Mouse (Mus musculus): ENCODE measurements around the gene Pdia4. TPM values are rescaled to one million over a fixed set of nuclear protein-coding genes. Genes with fewer than 3 reads are reported as not detected.
"Not testable (repeated sequence)": the region's sequence is repeated elsewhere in the genome, so short reads cannot be mapped to it uniquely, and the experiment has no call there.

Gene Pdia4
- total RNA-seq (2014; rRNA removed; ENCODE audit: low replicate concordance), result 36.0 and 45.1 TPM in 2 replicates
- 51.4 and 66.0 TPM in 2 replicates for polyA plus RNA-seq (2015; fragmentation: Nextera tagmentation; extraction: Ambion mirVana)

GRCm38 (mm10) chr6:47813257-47813878, at the start of gene Pdia4:
TSS of gene Pdia4 (minus strand) at chr6:47813430.
- H3K4me3 ChIP-seq (ENCODE audit: low read depth, low read length), result peak within 1 kb of the TSS; percentile 57
- ATAC-seq (ENCODE audit: insufficient read depth, low read depth), result peak; percentile 98

GRCm38 (mm10) chr6:47857729-47858128, 44.5 kb upstream of the Pdia4 start:
- not testable (repeated sequence) for DNase-seq (ENCODE audit: low spot score); H3K27ac ChIP-seq (ENCODE audit: low read depth); H3K9ac ChIP-seq (replicated peaks; ENCODE audit: low read depth, low read length); H3K27me3 ChIP-seq (ENCODE audit: control insufficient read depth, insufficient read depth, low read length); H3K4me1 ChIP-seq (ENCODE audit: control insufficient read depth, insufficient read depth); ATAC-seq (ENCODE audit: insufficient read depth, low read depth); H3K4me3 ChIP-seq (ENCODE audit: low read depth, low read length); H3K4me2 ChIP-seq (ENCODE audit: low read depth, low read length); H3K9me3 ChIP-seq (replicated peaks; ENCODE audit: control insufficient read depth, low read length)
- H3K36me3 ChIP-seq (replicated peaks; ENCODE audit: control insufficient read depth, insufficient read depth, low read length), result peaks cover 23% of the 10 kb centered on the region
- WGBS, result 93% methylated on average over 3 of the region's 3 CpGs

More at GRCm38 (mm10) chr6:47813257-47813878, at the start of gene Pdia4:
- peak; percentile 99 for DNase-seq (ENCODE audit: low spot score)
- H3K4me1 ChIP-seq (ENCODE audit: control insufficient read depth, insufficient read depth), result peaks cover 21% of the 10 kb centered on the region
- peak within 1 kb of the TSS; percentile 70 for H3K4me2 ChIP-seq (ENCODE audit: low read depth, low read length)
- H3K9ac ChIP-seq (replicated peaks; ENCODE audit: low read depth, low read length), result peak within 1 kb of the TSS; percentile 60
- no peaks in the 10 kb centered on the region for H3K36me3 ChIP-seq (replicated peaks; ENCODE audit: control insufficient read depth, insufficient read depth, low read length)
- peak within 1 kb of the TSS; percentile 69 for H3K27ac ChIP-seq (ENCODE audit: low read depth)
- TF ChIP-seq EP300 (IDR thresholded peaks at IDR 0.05; ENCODE audit: low read depth), result 0 out of 2 replicates have a peak, but pooled peaks have one; percentile 21
- TF ChIP-seq CTCF (IDR thresholded peaks at IDR 0.05; ENCODE audit: low read depth), result no peak
- H3K27me3 ChIP-seq (ENCODE audit: control insufficient read depth, insufficient read depth, low read length), result no peaks in the 10 kb centered on the region
- WGBS, result under 1% methylated on average over 43 of the region's 44 CpGs
- H3K9me3 ChIP-seq (replicated peaks; ENCODE audit: control insufficient read depth, low read length), result no peaks in the 10 kb centered on the region

- no peak for ATAC-seq (ENCODE audit: insufficient read depth, low read depth)
- TF ChIP-seq EP300 (IDR thresholded peaks at IDR 0.05; ENCODE audit: low read depth) (no peak), CTCF (IDR thresholded peaks at IDR 0.05; ENCODE audit: low read depth) (no peak)
- Histone ChIP-seq H3K9me3 (replicated peaks; ENCODE audit: control insufficient read depth, low read length) (no peaks in the 10 kb centered on the region), H3K4me3 (ENCODE audit: low read depth, low read length) (no peak overlapping the region), H3K36me3 (replicated peaks; ENCODE audit: control insufficient read depth, insufficient read depth, low read length) (peaks cover 19% of the 10 kb centered on the region), H3K4me2 (ENCODE audit: low read depth, low read length) (no peak overlapping the region), H3K27me3 (ENCODE audit: control insufficient read depth, insufficient read depth, low read length) (no peaks in the 10 kb centered on the region), H3K4me1 (ENCODE audit: control insufficient read depth, insufficient read depth) (no peaks in the 10 kb centered on the region), H3K27ac (ENCODE audit: low read depth) (no peak overlapping the region), H3K9ac (replicated peaks; ENCODE audit: low read depth, low read length) (no peak overlapping the region)
- 90% methylated on average over 6 of the region's 6 CpGs for WGBS
- no peak for DNase-seq (ENCODE audit: low spot score)
Measured at GRCm38 (mm10) chr6:47857241-47857640, 44.0 kb upstream of the Pdia4 start.

GRCm38 (mm10) chr6:47845779-47846178, 32.5 kb upstream of the Pdia4 start:
- peaks cover 13% of the 10 kb centered on the region; the same call in 1 of the 2 replicates for H3K36me3 ChIP-seq (replicated peaks; ENCODE audit: control insufficient read depth, insufficient read depth, low read length)
- no peaks in the 10 kb centered on the region for H3K9me3 ChIP-seq (replicated peaks; ENCODE audit: control insufficient read depth, low read length)
- TF ChIP-seq CTCF (IDR thresholded peaks at IDR 0.05; ENCODE audit: low read depth) (no peak), EP300 (IDR thresholded peaks at IDR 0.05; ENCODE audit: low read depth) (no peak)
- H3K9ac ChIP-seq (replicated peaks; ENCODE audit: low read depth, low read length), result no peak overlapping the region
- ATAC-seq (ENCODE audit: insufficient read depth, low read depth) (no peak), DNase-seq (ENCODE audit: low spot score) (no peak)
- no peaks in the 10 kb centered on the region for H3K4me1 ChIP-seq (ENCODE audit: control insufficient read depth, insufficient read depth)
- H3K4me2 ChIP-seq (ENCODE audit: low read depth, low read length), result no peak overlapping the region
- H3K4me3 ChIP-seq (ENCODE audit: low read depth, low read length), result no peak overlapping the region
- no peak overlapping the region for H3K27ac ChIP-seq (ENCODE audit: low read depth)
- no peaks in the 10 kb centered on the region for H3K27me3 ChIP-seq (ENCODE audit: control insufficient read depth, insufficient read depth, low read length)

GRCm38 (mm10) chr6:47842337-47842736, 29.1 kb upstream of the Pdia4 start:
- Histone ChIP-seq H3K36me3 (replicated peaks; ENCODE audit: control insufficient read depth, insufficient read depth, low read length) (peaks cover 20% of the 10 kb centered on the region; the same call in 1 of the 2 replicates), H3K4me1 (ENCODE audit: control insufficient read depth, insufficient read depth) (peaks cover 6% of the 10 kb centered on the region; the same call in 1 of the 2 replicates), H3K4me3 (ENCODE audit: low read depth, low read length) (no peak overlapping the region), H3K4me2 (ENCODE audit: low read depth, low read length) (no peak overlapping the region), H3K27me3 (ENCODE audit: control insufficient read depth, insufficient read depth, low read length) (no peaks in the 10 kb centered on the region), H3K27ac (ENCODE audit: low read depth) (no peak overlapping the region), H3K9ac (replicated peaks; ENCODE audit: low read depth, low read length) (no peak overlapping the region), H3K9me3 (replicated peaks; ENCODE audit: control insufficient read depth, low read length) (no peaks in the 10 kb centered on the region)
- 89% methylated on average over 1 of the region's 1 CpGs for WGBS
- no peak for DNase-seq (ENCODE audit: low spot score)
- TF ChIP-seq CTCF (IDR thresholded peaks at IDR 0.05; ENCODE audit: low read depth) (no peak), EP300 (IDR thresholded peaks at IDR 0.05; ENCODE audit: low read depth) (no peak)
- no peak for ATAC-seq (ENCODE audit: insufficient read depth, low read depth)

GRCm38 (mm10) chr6:47841831-47842230, 28.6 kb upstream of the Pdia4 start:
- no peak for DNase-seq (ENCODE audit: low spot score)
- Histone ChIP-seq H3K4me1 (ENCODE audit: control insufficient read depth, insufficient read depth) (peaks cover 10% of the 10 kb centered on the region; the same call in 1 of the 2 replicates), H3K4me3 (ENCODE audit: low read depth, low read length) (no peak overlapping the region), H3K9ac (replicated peaks; ENCODE audit: low read depth, low read length) (no peak overlapping the region), H3K27me3 (ENCODE audit: control insufficient read depth, insufficient read depth, low read length) (no peaks in the 10 kb centered on the region), H3K27ac (ENCODE audit: low read depth) (no peak overlapping the region), H3K4me2 (ENCODE audit: low read depth, low read length) (no peak overlapping the region), H3K9me3 (replicated peaks; ENCODE audit: control insufficient read depth, low read length) (no peaks in the 10 kb centered on the region), H3K36me3 (replicated peaks; ENCODE audit: control insufficient read depth, insufficient read depth, low read length) (peaks cover 20% of the 10 kb centered on the region; the same call in 1 of the 2 replicates)
- 93% methylated on average over 2 of the region's 2 CpGs for WGBS
- TF ChIP-seq EP300 (IDR thresholded peaks at IDR 0.05; ENCODE audit: low read depth) (no peak), CTCF (IDR thresholded peaks at IDR 0.05; ENCODE audit: low read depth) (no peak)
- no peak for ATAC-seq (ENCODE audit: insufficient read depth, low read depth)

Measured in heart, postnatal 0 days (tissue).